Mouse (Mus musculus): ENCODE measurements around the gene Kmt2c.

Kmt2c gene

GRCm38 (mm10) chr5:25498346-25498820 lies at the start of gene Kmt2c:
Gene Kmt2c, minus strand, starts transcription at chr5:25498783.
- DNase-seq (ENCODE audit: low read depth, low spot score), result peak; percentile 72

GRCm38 (mm10) chr5:25546912-25547311 lies 48.3 kb upstream of the Kmt2c start:
- no peak for DNase-seq (ENCODE audit: low read depth, low spot score)

GRCm38 (mm10) chr5:25544566-25544965 lies 46.0 kb upstream of the Kmt2c start:
- no peak for DNase-seq (ENCODE audit: low read depth, low spot score)

- no peak for DNase-seq (ENCODE audit: low read depth, low spot score)
Observed at GRCm38 (mm10) chr5:25544061-25544460, 45.5 kb upstream of the Kmt2c start.

GRCm38 (mm10) chr5:25541661-25542060 lies 43.1 kb upstream of the Kmt2c start:
- no peak for DNase-seq (ENCODE audit: low read depth, low spot score)

GRCm38 (mm10) chr5:25540921-25541320 lies 42.3 kb upstream of the Kmt2c start:
- DNase-seq (ENCODE audit: low read depth, low spot score), result no peak

- DNase-seq (ENCODE audit: low read depth, low spot score), result no peak
Observed at GRCm38 (mm10) chr5:25540412-25540811, 41.8 kb upstream of the Kmt2c start.

- DNase-seq (ENCODE audit: low read depth, low spot score), result no peak
Observed at GRCm38 (mm10) chr5:25536921-25537409, 38.4 kb upstream of the Kmt2c start.

- no peak for DNase-seq (ENCODE audit: low read depth, low spot score)
Observed at GRCm38 (mm10) chr5:25536451-25536850, 37.9 kb upstream of the Kmt2c start.

GRCm38 (mm10) chr5:25535566-25535965 lies 37.0 kb upstream of the Kmt2c start:
- no peak for DNase-seq (ENCODE audit: low read depth, low spot score)

- DNase-seq (ENCODE audit: low read depth, low spot score), result no peak
Observed at GRCm38 (mm10) chr5:25533298-25533697, 34.7 kb upstream of the Kmt2c start.

- no peak for DNase-seq (ENCODE audit: low read depth, low spot score)
Observed at GRCm38 (mm10) chr5:25532256-25533147, 33.9 kb upstream of the Kmt2c start.

- no peak for DNase-seq (ENCODE audit: low read depth, low spot score)
Observed at GRCm38 (mm10) chr5:25530629-25531028, 32.0 kb upstream of the Kmt2c start.

GRCm38 (mm10) chr5:25529529-25530421 lies 31.2 kb upstream of the Kmt2c start:
- peak; percentile 98 for DNase-seq (ENCODE audit: low read depth, low spot score)

GRCm38 (mm10) chr5:25528851-25529528 lies 30.4 kb upstream of the Kmt2c start:
- DNase-seq (ENCODE audit: low read depth, low spot score), result no peak

- no peak for DNase-seq (ENCODE audit: low read depth, low spot score)
Observed at GRCm38 (mm10) chr5:25527971-25528370, 29.4 kb upstream of the Kmt2c start.

- DNase-seq (ENCODE audit: low read depth, low spot score), result no peak
Observed at GRCm38 (mm10) chr5:25526926-25527325, 28.3 kb upstream of the Kmt2c start.

GRCm38 (mm10) chr5:25526116-25526515 lies 27.5 kb upstream of the Kmt2c start:
- no peak for DNase-seq (ENCODE audit: low read depth, low spot score)

- DNase-seq (ENCODE audit: low read depth, low spot score), result no peak
Observed at GRCm38 (mm10) chr5:25521461-25521860, 22.9 kb upstream of the Kmt2c start.

GRCm38 (mm10) chr5:25519820-25520219 lies 21.2 kb upstream of the Kmt2c start:
- DNase-seq (ENCODE audit: low read depth, low spot score), result no peak

- DNase-seq (ENCODE audit: low read depth, low spot score), result no peak
Observed at GRCm38 (mm10) chr5:25517550-25517949, 19.0 kb upstream of the Kmt2c start.
